Mouse (Mus musculus) small intestine, adult 2 months (tissue): ENCODE data around the gene Dip2c.

Experiments used
- CTCF ChIP-seq: fragments of 200-500 bp; IDR thresholded peaks from 2 replicates; pipeline ENCODE4 v1.5.1; 2012; ENCODE audit warnings: low read depth, mild to moderate bottlenecking, control low read depth, inconsistent platforms, low read length, moderate library complexity, mixed read lengths; ENCODE audit not compliant: insufficient replicate concordance, insufficient read length; ENCODE audit errors: extremely low read depth
- POLR2A ChIP-seq: fragments of 200-500 bp; IDR thresholded peaks from 2 replicates; pipeline ENCODE4 v1.6.1; 2012; ENCODE audit warnings: low read depth, mild to moderate bottlenecking, control low read depth, inconsistent platforms, low read length, moderate library complexity

- TF ChIP-seq POLR2A (no peak), CTCF (no peak)
These were observed 104.5 kb downstream of the Dip2c start for GRCm38 (mm10) chr13:9380740-9381410.
